Mouse (Mus musculus) mouse embryonic stem cell (cell line): ENCODE results near the gene Rnft2.

ENCODE experiments used
- in situ Hi-C, 2 experiments: fragments of 300-500 bp; cut with MboI; formaldehyde crosslinking; loops; 1 replicate in 1 of 2; 3 replicates in 1 of 2; pipeline ENCODE4 v1.14.3; 2019 to 2020; ENCODE audit warnings: low sequenced_read_pairs in 2 of 2, low pct_unique_long_range_greater_than_20kb in 1 of 2, mixed read lengths in 1 of 2; ENCODE audit not compliant: unreplicated experiment in 1 of 2

Gene Rnft2

GRCm38 (mm10) chr5:118244606-118245443 lies at the start of gene Rnft2, which contains the start of gene 2410131K14Rik:
TSS of gene Rnft2 (minus strand) at chr5:118245116.
TSS of gene 2410131K14Rik (plus strand) at chr5:118245227.
- in situ Hi-C loops, result no loop called here

GRCm38 (mm10) chr5:118294086-118294864 lies 49.4 kb upstream of the Rnft2 start:
- in situ Hi-C loops, result no loop called here

- in situ Hi-C loops, result no loop called here
Observed at GRCm38 (mm10) chr5:118292476-118292875, 47.6 kb upstream of the Rnft2 start.

- in situ Hi-C loops, result no loop called here
Observed at GRCm38 (mm10) chr5:118291453-118291852, 46.5 kb upstream of the Rnft2 start.

GRCm38 (mm10) chr5:118277741-118278495 lies 33.0 kb upstream of the Rnft2 start:
- in situ Hi-C loops, result no loop called here

- in situ Hi-C loops, result no loop called here
Observed at GRCm38 (mm10) chr5:118276711-118277110, 31.8 kb upstream of the Rnft2 start.

GRCm38 (mm10) chr5:118276281-118276680 lies 31.4 kb upstream of the Rnft2 start:
- in situ Hi-C loops, result no loop called here

GRCm38 (mm10) chr5:118274546-118274945 lies 29.6 kb upstream of the Rnft2 start:
- in situ Hi-C loops, result no loop called here

- in situ Hi-C loops, result no loop called here
Observed at GRCm38 (mm10) chr5:118273446-118273845, 28.5 kb upstream of the Rnft2 start.

- in situ Hi-C loops, result no loop called here
Observed at GRCm38 (mm10) chr5:118271449-118272110, 26.7 kb upstream of the Rnft2 start.

GRCm38 (mm10) chr5:118268987-118269386 lies 24.1 kb upstream of the Rnft2 start:
- in situ Hi-C loops, result no loop called here

GRCm38 (mm10) chr5:118266309-118266708 lies 21.4 kb upstream of the Rnft2 start:
- in situ Hi-C loops, result no loop called here

- in situ Hi-C loops, result no loop called here
Observed at GRCm38 (mm10) chr5:118265366-118265765, 20.4 kb upstream of the Rnft2 start.

GRCm38 (mm10) chr5:118264279-118264678 lies 19.4 kb upstream of the Rnft2 start:
- in situ Hi-C loops, result no loop called here

GRCm38 (mm10) chr5:118262418-118262817 lies 17.5 kb upstream of the Rnft2 start:
- in situ Hi-C loops, result no loop called here

- in situ Hi-C loops, result no loop called here
Observed at GRCm38 (mm10) chr5:118261181-118261580, 16.3 kb upstream of the Rnft2 start.

- in situ Hi-C loops, result no loop called here
Observed at GRCm38 (mm10) chr5:118260642-118261041, 15.7 kb upstream of the Rnft2 start.

GRCm38 (mm10) chr5:118260055-118260454 lies 15.1 kb upstream of the Rnft2 start:
- in situ Hi-C loops, result no loop called here
